Comparison of ENCODE assay signal across 8 mouse cellular contexts in genomic region chr7:29815910-29816429, GRCm38 (mm10). TPM values are rescaled to one million over a fixed set of nuclear protein-coding genes. Genes with fewer than 3 reads are reported as not detected.
DNase-seq lines count a peak whose midpoint lies in the region; ATAC-seq lines count a peak whose summit lies in the region.

Zfp790 (plus strand) TSS chr7:29816114.

- H3K4me1 ChIP-seq in hindbrain, embryonic 15.5 days (replicated peaks), result peaks cover 43% of the 10 kb centered on the region

- ATAC-seq in hindbrain, embryonic 15.5 days (ENCODE audit: low FRiP score, low read depth), result peak; percentile 96

- H3K36me3 ChIP-seq in hindbrain, embryonic 15.5 days, result peaks cover 3% of the 10 kb centered on the region; the same call in 1 of the 2 replicates

- H3K9ac ChIP-seq in hindbrain, embryonic 15.5 days, result peak within 1 kb of the TSS; percentile 74

- H3K27ac ChIP-seq in hindbrain, embryonic 15.5 days (replicated peaks), result peak within 1 kb of the TSS; percentile 91

- WGBS in hindbrain, embryonic 15.5 days, result under 1% methylated on average over 26 of the region's 26 CpGs

- H3K27me3 ChIP-seq in hindbrain, embryonic 15.5 days, result no peaks in the 10 kb centered on the region

- DNase-seq in T-cell, adult 2 months (ENCODE audit: low spot score), result peak; percentile 85
- peak; percentile 82 to 85 for DNase-seq in cerebellum, postnatal 36 days
- peak; percentile 87 to 94 for DNase-seq in frontal cortex, postnatal 36 days (ENCODE audit: low spot score in 2 of 2)
- peak; percentile 89 for DNase-seq in left cerebral cortex, adult 11 months (ENCODE audit: low spot score)
- DNase-seq in lung, postnatal 4 days, result peak; percentile 91 to 93
- DNase-seq in retina, postnatal 7 days (ENCODE audit: low read depth, low spot score), result peak; percentile 81
- DNase-seq in urinary bladder, adult 2 months (ENCODE audit: low spot score), result peak; percentile 54

- H3K4me2 ChIP-seq in hindbrain, embryonic 15.5 days, result peak within 1 kb of the TSS; percentile 75

- H3K4me3 ChIP-seq in hindbrain, embryonic 15.5 days, result peak within 1 kb of the TSS; percentile 67

- H3K9me3 ChIP-seq in hindbrain, embryonic 15.5 days, result no peaks in the 10 kb centered on the region

RNA-seq across cellular contexts. Expression of gene Zfp790, which starts in this region (rescaled TPM):
- 23.5 and 24.1 TPM in 2 replicates for polyA plus RNA-seq in hindbrain, embryonic 15.5 days (2015; fragmentation: Nextera tagmentation; extraction: Ambion mirVana)
- 8.8 and 9.2 TPM in 2 replicates for polyA plus RNA-seq in urinary bladder, adult 2 months (2012; rRNA removed)

Comparison
In these comparisons a context has a peak if more than half of its experiments do, and no peak if none do; other contexts are left out.
1. Peak in every context shown above with its lines: DNase-seq, ATAC-seq, H3K4me3 ChIP-seq and H3K27ac ChIP-seq.